Mouse (Mus musculus) forebrain, embryonic 13.5 days (tissue): ENCODE measurements around the gene Uqcc1. TPM values are rescaled to one million over a fixed set of nuclear protein-coding genes. Genes with fewer than 3 reads are reported as not detected.

ENCODE experiments used
- ATAC-seq: fragments of 200-750 bp; cut with Nextera tagmentation; 2 replicates; pipeline ENCODE4 v1.8.0; 2017
- H3K27ac ChIP-seq: fragments of 300-500 bp; sonication (generic); 2 replicates; pipeline ENCODE4 v1.5.1; 2015; ENCODE audit warnings: inconsistent platforms, mild to moderate bottlenecking, moderate library complexity
- H3K27me3 ChIP-seq: fragments of 300-500 bp; sonication (generic); 2 replicates; pipeline ENCODE4 v1.6.1; 2015; ENCODE audit warnings: mild to moderate bottlenecking, inconsistent platforms
- H3K36me3 ChIP-seq: fragments of 300-500 bp; sonication (generic); 2 replicates; pipeline ENCODE4 v1.6.1; 2015; ENCODE audit warnings: mild to moderate bottlenecking, inconsistent platforms; ENCODE audit not compliant: poor library complexity, severe bottlenecking
- H3K4me1 ChIP-seq: fragments of 300-500 bp; sonication (generic); 2 replicates; pipeline ENCODE4 v1.6.1; 2015; ENCODE audit warnings: inconsistent platforms
- H3K4me2 ChIP-seq: fragments of 300-500 bp; sonication (generic); 2 replicates; pipeline ENCODE4 v1.6.1; 2015; ENCODE audit warnings: inconsistent platforms, mild to moderate bottlenecking, moderate library complexity
- H3K4me3 ChIP-seq: fragments of 300-500 bp; sonication (generic); 2 replicates; pipeline ENCODE4 v1.5.1; 2015; ENCODE audit warnings: mild to moderate bottlenecking, inconsistent platforms
- H3K9ac ChIP-seq: fragments of 300-500 bp; sonication (generic); 2 replicates; pipeline ENCODE4 v1.6.1; 2015; ENCODE audit warnings: mild to moderate bottlenecking, inconsistent platforms
- H3K9me3 ChIP-seq: fragments of 300-500 bp; sonication (generic); replicated peaks from 2 replicates; pipeline ENCODE4 v1.6.1; 2016; ENCODE audit warnings: inconsistent platforms
- WGBS: fragments of 180-500 bp; shearing (Covaris S2); methylation state at CpG from one replicate; pipeline ENCODE4 v1.1.7; 2015; 5-methylcytosine and 5-hydroxymethylcytosine counted together
- polyA plus RNA-seq: library from polyadenylated mRNA; unstranded; fragments of >200 nt; fragmentation: Nextera tagmentation; extraction: Ambion mirVana; gene quantifications from 2 replicates; pipeline ENCODE4 v1.2.1, GENCODE M21; 2015

Uqcc1 gene
- polyA plus RNA-seq, 1 experiment from 2014 or later = 69.9 TPM

DNA sequence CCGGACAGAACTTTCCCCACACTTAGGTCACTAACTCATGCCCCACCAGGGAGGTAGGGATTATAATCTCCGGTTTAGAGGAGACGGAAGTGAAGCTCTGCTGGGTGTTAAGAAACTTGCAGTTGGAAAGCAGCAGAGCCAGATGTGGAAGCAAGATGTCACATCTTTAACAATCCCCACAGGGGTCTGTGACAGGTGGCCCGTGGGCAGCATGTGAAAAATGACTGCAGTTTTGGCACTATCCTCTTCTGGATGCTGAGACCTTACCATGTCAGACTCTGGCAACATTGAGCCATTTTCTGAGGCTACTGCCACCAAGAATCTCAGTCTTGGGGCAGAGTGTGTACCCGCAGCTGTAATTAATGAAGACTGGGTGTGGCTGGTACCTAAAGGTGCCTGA is 126.1 kb downstream of the Uqcc1 start:
- ATAC-seq = no peak
- Histone ChIP-seq H3K27ac (no peak overlapping the region), H3K4me1 (peaks cover 6% of the 10 kb centered on the region; the same call in 1 of the 2 replicates), H3K9me3 (no peaks in the 10 kb centered on the region), H3K4me2 (no peak overlapping the region), H3K27me3 (no peaks in the 10 kb centered on the region), H3K9ac (no peak overlapping the region), H3K36me3 (peaks cover 19% of the 10 kb centered on the region), H3K4me3 (no peak overlapping the region)
- 79% methylated on average over 5 of the region's 5 CpGs for WGBS

GRCm38 (mm10) chr2:155802761-155803160 is 127.3 kb downstream of the Uqcc1 start:
- Histone ChIP-seq H3K9ac (no peak overlapping the region), H3K27me3 (no peaks in the 10 kb centered on the region), H3K27ac (no peak overlapping the region), H3K9me3 (no peaks in the 10 kb centered on the region), H3K4me3 (no peak overlapping the region), H3K36me3 (peaks cover 19% of the 10 kb centered on the region), H3K4me1 (peaks cover 6% of the 10 kb centered on the region; the same call in 1 of the 2 replicates), H3K4me2 (no peak overlapping the region)
- ATAC-seq = no peak
- WGBS = 55% methylated on average over 3 of the region's 3 CpGs

- no peak for ATAC-seq
- Histone ChIP-seq H3K9me3 (no peaks in the 10 kb centered on the region), H3K4me3 (no peak overlapping the region), H3K4me2 (no peak overlapping the region), H3K27ac (no peak overlapping the region), H3K27me3 (no peaks in the 10 kb centered on the region), H3K4me1 (no peaks in the 10 kb centered on the region), H3K9ac (no peak overlapping the region), H3K36me3 (peaks cover 23% of the 10 kb centered on the region)
- WGBS = 63% methylated on average over 3 of the region's 3 CpGs
Observed at GRCm38 (mm10) chr2:155798613-155799012, 131.5 kb downstream of the Uqcc1 start.

Other genes with a start within 250 kb of the Uqcc1 start
- gene Trpc4ap, start 237.9 kb downstream of the Uqcc1 start, polyA plus RNA-seq = 142 and 144 TPM in 2 replicates
- gene Edem2, start 200.8 kb downstream of the Uqcc1 start, polyA plus RNA-seq = 35.1 and 38.6 TPM in 2 replicates
- gene Gm17581, start 194.4 kb downstream of the Uqcc1 start, polyA plus RNA-seq = not detected in 2 replicates
- gene Procr, start 179.2 kb downstream of the Uqcc1 start, polyA plus RNA-seq = 1.6 and 2.0 TPM in 2 replicates
- gene Mmp24, start 155.0 kb downstream of the Uqcc1 start, polyA plus RNA-seq = 5.1 and 5.8 TPM in 2 replicates
- gene BC029722, start 110.9 kb downstream of the Uqcc1 start, polyA plus RNA-seq = 19.4 and 20.3 TPM in 2 replicates
- 164 and 171 TPM in 2 replicates for gene Eif6, start 103.4 kb downstream of the Uqcc1 start, polyA plus RNA-seq
- 0.35 and 0.54 TPM in 2 replicates for gene Fam83c, start 95.5 kb downstream of the Uqcc1 start, polyA plus RNA-seq
- gene Gm15557, start 10.4 kb upstream of the Uqcc1 start, polyA plus RNA-seq = not detected in 2 replicates
- gene Gdf5, start 15.1 kb upstream of the Uqcc1 start, polyA plus RNA-seq = 2.4 and 4.0 TPM in 2 replicates
- gene Cep250, start 26.1 kb upstream of the Uqcc1 start, polyA plus RNA-seq = 23.1 and 25.4 TPM in 2 replicates
- 1.3 TPM in 2 replicates for gene 6430550D23Rik, start 77.7 kb upstream of the Uqcc1 start, polyA plus RNA-seq
- gene Ergic3, start 77.7 kb upstream of the Uqcc1 start, polyA plus RNA-seq = 264 and 293 TPM in 2 replicates
- not detected in 2 replicates for gene Fer1l4, start 122.6 kb upstream of the Uqcc1 start, polyA plus RNA-seq
- 5.2 and 7.0 TPM in 2 replicates for gene Spag4, start 134.9 kb upstream of the Uqcc1 start, polyA plus RNA-seq
- 42.6 and 44.9 TPM in 2 replicates for gene Cpne1, start 181.7 kb upstream of the Uqcc1 start, polyA plus RNA-seq
- gene Rbm12, start 181.7 kb upstream of the Uqcc1 start, polyA plus RNA-seq = 30.0 and 39.0 TPM in 2 replicates
- gene Gm28036, start 196.8 kb upstream of the Uqcc1 start, polyA plus RNA-seq = 20.7 and 21.2 TPM in 2 replicates
- gene Romo1, start 213.7 kb upstream of the Uqcc1 start, polyA plus RNA-seq = 389 and 451 TPM in 2 replicates
- gene Nfs1, start 213.9 kb upstream of the Uqcc1 start, polyA plus RNA-seq = 36.7 and 38.8 TPM in 2 replicates
- 686 and 711 TPM in 2 replicates for gene Rbm39, start 249.9 kb upstream of the Uqcc1 start, polyA plus RNA-seq